Mouse (Mus musculus) left cerebral cortex, postnatal 10 days (tissue): ENCODE results near the gene Adgrv1. TPM values are rescaled to one million over a fixed set of nuclear protein-coding genes. Genes with fewer than 3 reads are reported as not detected.

Experiments
- DNase-seq, 2 experiments: peaks; one replicate each; pipeline ENCODE4 v3.0.0; 2021 to 2022; ENCODE audit warnings: low spot score in 2 of 2, mixed read lengths in 1 of 2; ENCODE audit errors: extremely low spot score in 1 of 2
- intact Hi-C: fragments of 180-260 bp; cut with DNase I; formaldehyde crosslinking; loops from one replicate; pipeline ENCODE4 v1.15.1; 2025
- total RNA-seq, 2 experiments: library from RNA; stranded (reverse); gene quantifications; 2 replicates each; pipeline ENCODE4 v1.2.3; 2021

Adgrv1 gene
- total RNA-seq, 2 experiments from 2014 or later = 3.6 to 4.2 TPM

- intact Hi-C loops = no loop called here
- DNase-seq = no peak
These were observed 500.3 kb downstream of the Adgrv1 start for GRCm38 (mm10) chr13:81132691-81133090.

DNA sequence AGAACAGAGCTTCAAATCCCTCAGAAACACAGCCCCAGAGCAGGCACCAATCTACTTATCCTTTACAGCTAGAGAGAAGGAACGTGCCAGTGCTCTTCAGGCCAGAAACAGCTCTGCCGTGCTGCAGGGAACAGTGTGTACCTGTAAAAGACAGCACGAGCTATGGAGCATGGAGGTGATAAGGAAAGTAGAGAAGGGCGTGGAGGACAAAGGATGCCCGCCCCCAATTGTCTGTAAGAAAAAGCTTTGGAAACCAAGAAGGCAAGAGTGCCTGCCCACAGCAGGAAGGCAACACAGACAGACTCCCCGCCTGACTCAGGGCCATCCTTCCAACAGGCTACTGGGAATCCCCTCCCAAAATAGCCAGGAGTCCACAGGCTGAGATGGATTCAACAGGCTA, 501.1 kb downstream of the Adgrv1 start:
- intact Hi-C loops = no loop called here
- DNase-seq = no peak

DNA sequence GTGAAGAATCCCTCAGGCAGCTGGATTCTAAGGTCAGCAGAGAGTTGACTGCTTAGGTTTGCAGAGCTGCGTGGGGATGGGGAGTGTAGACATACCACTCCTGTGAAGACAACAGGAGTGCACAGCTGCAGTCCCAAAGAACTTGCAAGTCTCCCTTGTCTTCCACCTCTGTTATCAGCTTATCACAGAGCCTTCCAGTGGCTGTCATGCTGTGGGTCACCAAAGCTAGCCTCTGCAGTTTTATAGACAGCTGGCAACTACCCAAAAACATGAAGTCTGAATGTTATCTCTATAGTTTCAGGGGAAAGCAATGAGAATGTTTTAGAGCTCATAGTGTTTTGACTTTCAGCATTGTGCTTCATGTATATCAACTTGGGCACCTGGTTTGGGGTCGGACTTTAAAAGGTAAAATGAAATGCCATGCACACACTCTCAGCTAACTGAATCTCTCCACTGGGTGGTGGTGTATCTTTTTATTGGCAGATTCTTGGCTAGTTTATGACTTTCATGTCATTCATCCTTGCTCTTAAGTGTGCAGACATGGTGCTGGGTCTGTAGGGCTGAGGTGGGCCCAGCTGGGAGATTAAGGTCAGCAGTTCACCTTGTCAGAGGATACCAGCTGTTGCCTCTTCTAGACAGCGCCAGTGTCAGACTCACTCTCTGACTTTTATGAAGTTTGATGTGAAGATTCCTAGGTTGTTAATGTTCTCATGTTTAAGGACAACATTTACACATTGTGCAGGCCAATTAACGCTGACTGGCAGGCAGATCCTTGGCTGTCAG, 502.0 kb downstream of the Adgrv1 start:
- intact Hi-C loops = no loop called here
- no peak for DNase-seq

GRCm38 (mm10) chr13:81125846-81126245, 507.1 kb downstream of the Adgrv1 start:
- intact Hi-C loops = no loop called here
- no peak for DNase-seq

DNA sequence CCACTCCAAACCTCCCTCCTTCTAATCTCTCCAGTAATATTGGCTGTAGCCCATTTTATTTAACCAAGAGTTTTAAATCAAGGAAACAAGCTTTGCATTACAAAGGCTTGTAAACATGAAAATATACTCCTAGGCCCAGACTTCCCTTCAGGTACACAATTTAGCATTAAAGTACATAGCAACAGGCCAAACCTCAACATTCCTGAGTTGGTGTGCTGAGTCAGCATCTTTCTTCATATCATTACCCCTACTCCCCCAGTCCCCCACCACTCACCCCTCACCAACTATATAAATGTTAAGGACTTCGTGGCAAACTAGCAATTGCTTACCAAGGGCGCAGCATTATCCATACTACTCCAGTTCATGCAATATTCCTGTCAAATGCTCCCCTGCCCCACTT, 510.7 kb downstream of the Adgrv1 start:
- no peak for DNase-seq
- intact Hi-C loops = no loop called here

- no peak for DNase-seq
- intact Hi-C loops = no loop called here
These were observed 522.5 kb downstream of the Adgrv1 start for GRCm38 (mm10) chr13:81110479-81110878.

GRCm38 (mm10) chr13:81109676-81110075, 523.3 kb downstream of the Adgrv1 start:
- intact Hi-C loops = no loop called here

DNA sequence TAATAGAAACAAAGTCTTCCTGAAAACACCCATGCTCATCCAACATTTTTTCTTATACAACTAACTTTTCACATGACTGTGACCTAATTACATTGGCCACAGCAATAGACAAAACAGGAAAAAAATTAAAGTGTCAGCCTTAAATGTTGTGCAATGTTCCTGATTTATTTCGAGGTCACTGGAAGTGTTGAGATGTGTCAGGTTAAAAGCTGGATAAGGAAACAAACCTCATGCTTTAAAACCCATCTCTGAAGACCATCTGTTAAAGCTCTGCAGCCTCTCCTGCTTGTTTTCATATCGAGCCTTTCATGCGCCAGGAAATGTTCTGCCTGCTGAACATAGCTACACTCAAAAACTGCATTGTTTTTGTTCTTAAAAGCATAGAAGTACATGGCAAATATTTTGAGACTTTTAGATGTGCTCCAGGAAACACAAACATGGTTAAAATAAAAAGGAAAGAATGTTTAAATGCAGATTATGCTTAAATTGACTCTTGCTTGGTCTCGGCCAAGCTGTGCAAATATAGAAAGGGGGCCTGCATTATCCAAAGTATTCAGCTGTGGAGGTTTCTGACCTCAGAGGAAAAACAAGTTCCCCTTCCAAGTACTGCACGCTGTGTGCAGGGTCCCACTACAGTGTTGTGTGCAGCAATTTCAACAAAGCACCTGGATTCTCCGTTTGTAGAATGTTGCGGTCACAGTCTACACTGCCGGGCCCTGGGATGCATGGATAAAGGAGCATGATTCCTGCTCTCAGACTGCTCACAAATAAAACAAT, 524.2 kb downstream of the Adgrv1 start:
- DNase-seq = no peak

More at GRCm38 (mm10) chr13:81109676-81110075, 523.3 kb downstream of the Adgrv1 start:
- no peak for DNase-seq

GRCm38 (mm10) chr13:81107436-81107835, 525.5 kb downstream of the Adgrv1 start:
- intact Hi-C loops = no loop called here
- no peak for DNase-seq

More for the DNA sequence above, 524.2 kb downstream of the Adgrv1 start:
- intact Hi-C loops = no loop called here

DNA sequence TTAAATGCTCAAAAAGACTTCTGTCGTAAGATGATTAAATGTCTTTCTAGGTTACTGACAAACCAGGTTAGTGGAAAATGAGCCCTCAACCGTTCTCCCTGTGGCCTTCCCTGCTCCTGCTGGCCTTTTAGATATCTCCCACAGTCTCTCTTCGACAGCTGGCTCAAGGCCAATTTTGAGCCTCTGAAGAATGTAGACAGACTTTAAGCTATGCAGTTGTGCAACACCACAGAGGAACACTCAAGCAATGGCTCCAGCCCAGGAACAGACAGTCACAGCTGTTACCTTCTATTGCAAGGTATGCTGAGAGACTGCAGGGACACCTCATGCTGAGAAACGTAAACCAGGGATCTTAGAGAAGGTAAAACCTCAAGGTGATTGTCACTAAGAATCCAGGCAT, 529.2 kb downstream of the Adgrv1 start:
- peak in 1 of 2 experiments; percentile 47 for DNase-seq
- intact Hi-C loops = no loop called here

DNA sequence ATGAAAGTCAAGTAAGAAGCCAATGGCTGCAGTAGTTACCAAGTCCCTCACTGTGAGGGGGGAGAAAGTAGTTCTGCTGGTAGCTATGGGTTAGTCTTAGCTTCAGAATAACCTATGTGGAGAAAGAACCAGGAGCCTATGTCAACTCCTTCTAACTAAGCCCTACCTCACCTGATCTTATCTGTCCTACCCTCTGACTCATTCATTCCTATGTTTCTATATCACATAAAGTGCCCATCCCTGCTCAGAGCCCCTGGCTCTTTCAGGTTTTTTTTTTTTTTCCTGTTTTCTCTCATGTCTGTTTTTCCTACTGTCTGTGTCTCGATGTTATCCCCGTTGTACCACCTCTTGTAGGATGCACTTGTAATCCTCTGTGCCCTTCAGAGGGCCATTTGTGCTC, 536.5 kb downstream of the Adgrv1 start:
- no peak for DNase-seq
- intact Hi-C loops = no loop called here

DNA sequence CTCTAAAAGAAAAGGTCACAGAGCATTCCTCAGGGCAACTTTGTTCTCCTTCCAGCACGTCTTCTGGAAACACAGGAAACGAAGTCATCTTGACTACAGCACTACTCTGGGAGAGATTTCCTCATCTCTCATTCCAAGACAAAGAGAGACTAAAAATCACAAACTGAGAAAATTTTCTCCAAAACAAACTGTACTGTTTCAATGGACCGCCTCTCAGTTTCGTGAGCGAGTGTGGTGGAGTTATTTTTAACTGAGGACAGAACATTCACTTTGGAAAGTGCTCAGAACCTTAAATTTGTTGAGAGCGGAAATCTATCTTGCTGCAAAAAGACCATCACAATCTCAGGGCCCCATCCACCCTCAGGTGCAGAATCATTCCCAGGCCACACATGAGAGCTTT, 538.4 kb downstream of the Adgrv1 start:
- intact Hi-C loops = no loop called here
- DNase-seq = no peak

GRCm38 (mm10) chr13:81090051-81090836, 542.7 kb downstream of the Adgrv1 start:
- intact Hi-C loops = no loop called here
- no peak for DNase-seq

DNA sequence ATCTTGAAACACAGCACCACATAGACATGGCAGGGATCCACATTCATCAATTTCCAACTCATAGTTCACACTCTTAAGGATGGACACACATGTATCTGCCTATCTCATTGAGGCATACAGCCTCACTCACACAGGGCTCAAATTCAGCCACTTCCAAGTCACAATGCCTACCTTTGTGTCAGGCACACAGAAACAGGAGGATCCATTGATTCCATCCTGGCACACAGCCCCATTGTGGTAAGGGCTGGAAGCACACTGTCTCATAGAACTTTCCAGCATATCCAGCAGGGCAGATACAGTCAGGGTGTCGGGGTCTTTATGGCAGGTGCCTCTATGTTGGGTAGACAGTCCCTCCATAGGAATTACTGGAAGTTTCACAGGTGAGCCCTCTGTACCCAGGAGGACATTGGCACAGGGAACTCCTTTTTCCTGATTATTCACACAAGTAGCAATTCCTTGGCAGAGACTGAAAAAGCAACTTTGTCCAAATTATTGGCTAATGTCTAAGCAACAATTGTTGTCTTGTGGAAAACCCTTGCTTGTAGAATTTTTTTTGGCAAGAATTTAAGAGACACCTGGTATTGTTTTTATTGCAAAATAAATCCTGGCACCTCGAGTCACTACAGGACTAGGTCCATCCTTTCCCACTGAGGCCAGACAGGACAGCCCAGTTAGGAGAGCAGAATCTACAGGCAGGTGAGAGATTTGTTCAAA, 545.8 kb downstream of the Adgrv1 start:
- DNase-seq = no peak
- intact Hi-C loops = no loop called here

DNA sequence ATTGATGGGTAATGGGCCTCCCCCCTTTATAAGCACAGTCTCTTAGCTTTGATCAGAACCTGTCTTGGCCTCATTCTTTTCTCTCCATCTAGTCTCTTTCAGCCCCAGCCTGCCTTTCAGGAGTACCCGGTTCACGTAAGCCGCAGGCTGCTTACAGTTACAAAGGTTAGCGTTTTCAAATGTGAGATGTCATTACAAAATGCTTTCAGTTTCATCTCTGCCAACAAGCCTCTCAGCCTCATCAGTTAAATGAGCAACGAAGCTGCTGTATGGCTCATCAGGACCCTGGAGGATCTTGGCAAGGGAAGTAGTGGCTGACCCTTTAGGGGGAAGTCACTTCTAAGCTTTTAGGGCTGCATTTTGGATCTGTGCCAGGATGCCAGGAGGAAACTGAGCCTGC, 560.7 kb downstream of the Adgrv1 start:
- intact Hi-C loops = no loop called here
- no peak for DNase-seq

- no peak for DNase-seq
- intact Hi-C loops = no loop called here
These were observed 581.5 kb downstream of the Adgrv1 start for GRCm38 (mm10) chr13:81051448-81051847.

DNA sequence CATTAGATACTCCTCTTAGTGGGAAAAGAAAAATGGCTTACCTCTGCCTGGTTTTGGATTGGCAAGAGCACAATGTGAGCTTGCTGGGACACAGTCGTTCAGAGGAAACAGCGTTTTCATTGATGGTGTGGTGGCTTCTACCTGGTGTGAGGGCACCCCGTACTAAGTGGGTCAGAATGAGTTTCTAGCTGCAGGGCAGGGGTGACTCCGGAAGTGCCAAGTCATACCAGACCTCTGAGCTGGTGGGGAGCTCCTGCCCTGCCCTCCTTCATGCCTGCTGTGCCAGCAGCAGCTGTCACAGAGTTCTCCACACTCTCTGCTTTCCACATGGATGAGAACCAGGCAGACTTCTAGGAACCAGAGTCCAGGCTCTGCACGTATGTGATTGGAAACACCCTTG, 582.0 kb downstream of the Adgrv1 start:
- intact Hi-C loops = no loop called here
- no peak for DNase-seq

- intact Hi-C loops = no loop called here
- DNase-seq = no peak
These were observed 587.6 kb downstream of the Adgrv1 start for GRCm38 (mm10) chr13:81045345-81045744.
